Mouse (Mus musculus) mesoderm, embryonic 11.5 days (tissue): ENCODE results near the gene Zfp989.
"Not testable (repeated sequence)": the region's sequence is repeated elsewhere in the genome, so short reads cannot be mapped to it uniquely, and the experiment has no call there.

Source experiments
- DNase-seq: peaks from one replicate; pipeline ENCODE4 v3.0.0-alpha.2; 2012; ENCODE audit warnings: low read depth, low spot score

The Zfp989 gene

GRCm38 (mm10) chr4:146971757-146972156, at the start of gene Zfp989:
Gene Zfp989 (plus strand): TSS chr4:146971976.
- DNase-seq, result not testable (repeated sequence)

GRCm38 (mm10) chr4:146932311-146933082, 39.3 kb upstream of the Zfp989 start:
- peak; percentile 62 for DNase-seq

- DNase-seq, result not testable (repeated sequence)
Measured at GRCm38 (mm10) chr4:146941691-146942090, 30.1 kb upstream of the Zfp989 start.

GRCm38 (mm10) chr4:146976581-146976980, 4.8 kb downstream of the Zfp989 start:
- DNase-seq, result not testable (repeated sequence)

- not testable (repeated sequence) for DNase-seq
Measured at GRCm38 (mm10) chr4:147018400-147018799, 46.6 kb downstream of the Zfp989 start.

GRCm38 (mm10) chr4:147021550-147021949, 49.8 kb downstream of the Zfp989 start, which contains the start of gene Rex2:
Gene Rex2 (plus strand): TSS chr4:147021850.
- DNase-seq, result not testable (repeated sequence)

GRCm38 (mm10) chr4:147026374-147026773, 54.6 kb downstream of the Zfp989 start:
- DNase-seq, result not testable (repeated sequence)

- not testable (repeated sequence) for DNase-seq
Measured at GRCm38 (mm10) chr4:147031308-147032036, 59.7 kb downstream of the Zfp989 start.
